Mouse (Mus musculus): ENCODE measurements around the gene Nr2c2. TPM values are rescaled to one million over a fixed set of nuclear protein-coding genes. Genes with fewer than 3 reads are reported as not detected.

Nr2c2 gene
- 9.5 TPM in 2 replicates for polyA plus RNA-seq (2015; fragmentation: Nextera tagmentation; extraction: Ambion mirVana)

GRCm38 (mm10) chr6:92091130-92091591, at the start of gene Nr2c2:
Gene Nr2c2, plus strand, starts transcription at chr6:92091390.

GRCm38 (mm10) chr6:92183621-92184131, 92.5 kb downstream of the Nr2c2 start, which contains the start of gene Mrps25:
Gene Mrps25, minus strand, starts transcription at chr6:92184033.

GRCm38 (mm10) chr6:92214773-92215449, 123.7 kb downstream of the Nr2c2 start, which contains the start of gene Rbsn:
Gene Rbsn, minus strand, starts transcription at chr6:92214925.

Other genes starting within 250 kb of the Nr2c2 start
- 17.9 and 21.7 TPM in 2 replicates for gene Ccdc174, start 213.3 kb upstream of the Nr2c2 start, polyA plus RNA-seq (2015; fragmentation: Nextera tagmentation; extraction: Ambion mirVana)
- 0.08 TPM in 1 of 2 replicates, not detected in the other for gene 4930590J08Rik, start 188.6 kb upstream of the Nr2c2 start, polyA plus RNA-seq (2015; fragmentation: Nextera tagmentation; extraction: Ambion mirVana)
- gene Fgd5, start 112.5 kb upstream of the Nr2c2 start, polyA plus RNA-seq (2015; fragmentation: Nextera tagmentation; extraction: Ambion mirVana) = 4.6 TPM in 2 replicates
- gene Mrps25, start 92.6 kb downstream of the Nr2c2 start, polyA plus RNA-seq (2015; fragmentation: Nextera tagmentation; extraction: Ambion mirVana) = 37.0 and 37.8 TPM in 2 replicates
- 15.6 and 19.2 TPM in 2 replicates for gene Rbsn, start 123.5 kb downstream of the Nr2c2 start, polyA plus RNA-seq (2015; fragmentation: Nextera tagmentation; extraction: Ambion mirVana)
- 1.4 and 4.4 TPM in 2 replicates for gene Trh, start 153.3 kb downstream of the Nr2c2 start, polyA plus RNA-seq (2015; fragmentation: Nextera tagmentation; extraction: Ambion mirVana)